Mouse (Mus musculus): ENCODE measurements around the gene Ube2b.

The Ube2b gene

DNA sequence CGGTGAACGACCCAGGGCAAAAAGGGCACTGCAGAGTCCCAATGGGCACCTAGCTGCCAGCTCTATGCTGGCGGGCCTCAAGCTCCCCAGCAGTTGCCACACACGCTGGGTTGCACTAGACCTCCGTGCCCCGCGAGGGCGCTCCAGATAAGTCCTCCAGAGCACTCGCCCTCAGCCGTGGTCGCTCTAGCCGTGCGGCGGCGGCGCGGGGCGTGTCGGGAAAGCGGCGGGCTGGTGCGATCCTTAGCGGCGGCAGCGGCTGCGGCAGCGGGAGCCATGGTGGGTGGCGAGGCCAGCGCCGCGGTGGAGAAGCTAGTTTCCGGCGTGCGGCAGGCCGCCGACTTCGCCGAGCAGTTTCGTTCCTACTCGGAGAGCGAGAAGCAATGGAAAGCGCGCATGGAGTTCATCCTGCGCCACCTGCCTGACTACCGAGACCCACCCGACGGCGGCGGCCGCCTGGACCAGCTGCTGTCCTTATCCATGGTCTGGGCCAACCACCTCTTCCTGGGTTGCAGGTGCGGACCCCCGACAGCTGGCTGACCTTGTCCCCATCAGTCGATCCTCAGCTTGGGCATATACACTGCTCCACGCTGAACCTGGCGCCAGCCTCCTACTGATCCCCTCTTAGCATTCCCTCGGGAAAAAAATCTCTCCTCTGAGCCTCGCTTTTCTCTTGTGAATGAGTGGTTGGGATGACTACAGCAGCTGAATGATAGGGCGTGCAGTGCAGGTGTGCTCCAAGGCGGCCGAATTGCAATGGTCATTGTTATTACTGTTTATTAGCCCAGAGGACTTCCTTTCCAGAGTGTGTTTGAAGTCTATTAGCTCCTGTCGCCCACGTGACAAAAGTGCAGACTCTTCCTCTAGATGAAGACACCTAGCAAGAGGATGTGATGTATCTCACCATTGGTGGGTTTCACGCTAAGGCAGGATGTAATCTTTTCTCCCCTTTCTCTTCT is 32.8 kb downstream of the Ube2b start, which contains the start of gene Cdkn2aipnl:
Gene Cdkn2aipnl, plus strand, starts transcription at position 219 of the 959 bp plus-strand sequence.
- peak; percentile 95 to 99 for DNase-seq (ENCODE audit: low spot score in 2 of 2)

- no peak for DNase-seq (ENCODE audit: low spot score in 2 of 2)
These were observed 33.9 kb downstream of the Ube2b start for GRCm38 (mm10) chr11:51966651-51967050.

GRCm38 (mm10) chr11:51962277-51962676 is 38.3 kb downstream of the Ube2b start:
- no peak for DNase-seq (ENCODE audit: low spot score in 2 of 2)

DNA sequence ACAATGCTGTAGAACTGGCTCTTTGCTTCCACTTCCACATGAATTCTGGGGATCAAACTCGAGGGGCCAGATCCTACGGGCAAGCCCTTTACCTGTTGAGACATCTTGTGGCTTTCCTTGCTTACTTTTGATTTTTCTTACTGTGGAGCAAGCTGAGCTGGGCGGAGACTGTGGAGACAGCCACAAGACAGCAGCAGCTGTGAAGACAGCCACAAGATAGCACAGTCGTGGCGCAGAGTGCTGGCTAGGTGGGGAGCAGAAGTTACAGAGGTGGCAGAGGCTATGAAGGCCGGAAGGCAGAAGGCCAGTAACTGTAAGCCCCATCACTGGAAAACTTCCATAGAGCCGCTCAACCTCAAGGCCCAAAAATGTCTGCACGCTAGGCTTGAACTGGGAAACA is 38.8 kb downstream of the Ube2b start:
- peak; percentile 51 to 66 for DNase-seq (ENCODE audit: low spot score in 2 of 2)

GRCm38 (mm10) chr11:51960967-51961471 is 39.5 kb downstream of the Ube2b start:
- peak in 1 of 2 experiments; percentile 41 for DNase-seq (ENCODE audit: low spot score in 2 of 2)

- DNase-seq (ENCODE audit: low spot score in 2 of 2) = no peak
These were observed 40.5 kb downstream of the Ube2b start for GRCm38 (mm10) chr11:51960061-51960460.

- no peak for DNase-seq (ENCODE audit: low spot score in 2 of 2)
These were observed 41.1 kb downstream of the Ube2b start for GRCm38 (mm10) chr11:51959511-51959910.

DNA sequence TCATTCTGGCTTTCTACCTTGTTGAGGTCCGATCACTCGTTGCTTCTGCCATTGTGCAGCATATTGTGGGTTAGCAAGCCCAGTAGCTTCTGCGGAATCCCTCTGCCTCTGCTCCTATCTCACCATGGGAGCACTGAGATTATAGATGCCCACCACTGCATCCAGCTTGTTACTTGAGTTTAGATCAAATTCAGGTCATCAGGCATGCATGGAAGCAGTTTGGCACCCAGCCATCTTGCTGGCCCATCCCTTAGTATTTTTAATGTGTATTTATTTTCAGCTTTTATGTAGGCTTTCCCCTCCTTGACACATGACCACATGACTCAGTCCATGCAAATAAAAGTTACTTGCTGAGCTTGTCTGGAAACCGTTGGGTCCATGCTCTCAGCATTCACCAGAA is 42.8 kb downstream of the Ube2b start:
- no peak for DNase-seq (ENCODE audit: low spot score in 2 of 2)

DNA sequence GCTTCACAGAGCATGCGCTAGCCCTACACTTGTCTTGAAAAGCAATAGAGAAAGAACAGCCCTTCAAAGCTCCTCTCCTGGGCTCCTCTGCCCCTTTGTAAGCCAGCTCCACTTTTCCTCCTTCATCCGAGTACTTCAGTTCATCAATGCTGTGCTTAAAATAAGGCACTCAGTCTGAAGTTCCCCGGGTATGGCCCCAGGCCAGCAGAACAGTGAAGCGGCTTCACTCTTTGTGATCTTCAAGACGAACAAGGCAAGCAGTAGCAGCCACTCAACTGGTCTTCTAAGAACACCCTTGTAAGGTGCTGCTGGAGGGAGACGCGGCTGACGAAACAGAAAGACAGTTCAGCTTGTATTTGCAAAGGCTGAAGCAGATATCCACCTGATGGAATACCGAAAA is 44.5 kb downstream of the Ube2b start:
- DNase-seq (ENCODE audit: low spot score in 2 of 2) = no peak

- DNase-seq (ENCODE audit: low spot score in 2 of 2) = no peak
These were observed 48.6 kb downstream of the Ube2b start for GRCm38 (mm10) chr11:51951861-51952420.

- DNase-seq (ENCODE audit: low spot score in 2 of 2) = peak; percentile 77 to 80
These were observed 50.6 kb downstream of the Ube2b start for GRCm38 (mm10) chr11:51949919-51950318.

DNA sequence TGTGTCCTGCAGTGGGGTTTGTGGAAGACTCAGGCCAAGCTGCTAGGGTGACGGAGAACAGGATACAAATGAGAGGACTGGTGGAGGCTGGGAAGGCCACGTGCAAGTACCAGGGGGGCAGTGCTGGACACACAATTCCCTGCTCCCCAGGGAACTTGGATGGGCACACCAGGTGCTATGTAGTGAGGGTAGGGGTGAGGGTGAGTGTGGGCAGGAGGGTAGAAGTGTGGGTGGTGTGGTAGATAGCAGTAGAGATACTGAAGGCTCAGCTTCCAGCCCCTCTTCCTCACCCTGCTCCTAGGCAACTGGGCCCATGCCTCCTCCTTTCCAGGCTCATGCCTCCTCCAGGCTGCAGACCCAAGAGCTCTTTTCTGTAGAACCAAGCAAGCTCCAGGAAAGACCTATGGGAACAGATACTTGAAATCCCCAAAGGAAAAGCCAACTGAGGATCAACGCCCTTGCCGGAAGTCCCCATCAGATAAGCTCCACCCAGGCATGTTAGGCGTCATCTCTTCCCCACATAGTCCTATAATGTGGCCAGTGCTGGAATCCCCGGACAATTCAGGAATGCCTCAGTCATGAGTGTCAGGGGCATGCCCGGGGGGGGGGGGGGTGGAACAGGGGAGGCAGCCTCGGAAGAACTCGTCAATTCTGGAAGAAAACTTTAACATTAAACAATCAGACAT is 51.3 kb downstream of the Ube2b start:
- peak in 1 of 2 experiments; percentile 33 for DNase-seq (ENCODE audit: low spot score in 2 of 2)

- no peak for DNase-seq (ENCODE audit: low spot score in 2 of 2)
These were observed 54.4 kb downstream of the Ube2b start for GRCm38 (mm10) chr11:51946144-51946543.

DNA sequence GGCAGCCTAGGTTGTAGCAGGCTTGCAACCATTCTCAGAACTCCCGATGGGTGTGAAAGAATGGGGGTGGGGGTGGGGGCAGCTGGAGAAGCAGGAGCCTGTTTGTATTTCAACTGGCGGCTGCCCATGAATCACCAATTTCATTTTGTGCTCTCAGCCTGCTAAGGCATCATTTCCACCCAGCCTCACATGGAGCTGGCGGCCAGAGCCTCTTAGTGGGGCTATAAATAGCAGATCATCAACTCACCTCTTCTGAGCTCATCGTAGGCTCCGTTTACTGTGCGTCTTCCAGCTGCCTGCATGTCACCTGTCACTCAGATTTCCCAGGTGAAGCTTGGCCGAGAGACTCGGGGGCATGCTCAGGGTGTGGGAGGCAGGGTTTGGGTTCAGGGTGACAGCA is 55.0 kb downstream of the Ube2b start:
- no peak for DNase-seq (ENCODE audit: low spot score in 2 of 2)

DNA sequence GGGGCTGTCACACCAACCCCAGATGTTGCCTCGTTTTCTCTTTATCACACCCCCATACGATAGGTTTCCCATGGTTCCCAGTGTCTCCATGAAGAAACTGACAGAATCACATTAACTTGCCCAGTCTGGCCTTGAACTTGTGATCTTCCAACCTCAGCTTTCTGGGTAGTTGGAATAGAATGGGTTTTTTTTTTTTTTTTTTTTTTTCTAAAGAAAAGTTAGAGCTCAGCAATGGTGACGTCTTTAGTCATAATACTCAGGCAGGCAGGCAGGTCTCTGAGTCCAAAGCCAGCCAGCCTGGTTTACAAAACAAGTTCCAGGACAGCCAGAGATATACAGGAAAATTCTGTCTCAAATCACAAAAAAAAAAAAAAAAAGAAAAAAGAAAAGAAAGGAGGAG is 56.3 kb downstream of the Ube2b start:
- DNase-seq (ENCODE audit: low spot score in 2 of 2) = no peak

GRCm38 (mm10) chr11:51943500-51943841 is 57.1 kb downstream of the Ube2b start:
- DNase-seq (ENCODE audit: low spot score in 2 of 2) = no peak

DNA sequence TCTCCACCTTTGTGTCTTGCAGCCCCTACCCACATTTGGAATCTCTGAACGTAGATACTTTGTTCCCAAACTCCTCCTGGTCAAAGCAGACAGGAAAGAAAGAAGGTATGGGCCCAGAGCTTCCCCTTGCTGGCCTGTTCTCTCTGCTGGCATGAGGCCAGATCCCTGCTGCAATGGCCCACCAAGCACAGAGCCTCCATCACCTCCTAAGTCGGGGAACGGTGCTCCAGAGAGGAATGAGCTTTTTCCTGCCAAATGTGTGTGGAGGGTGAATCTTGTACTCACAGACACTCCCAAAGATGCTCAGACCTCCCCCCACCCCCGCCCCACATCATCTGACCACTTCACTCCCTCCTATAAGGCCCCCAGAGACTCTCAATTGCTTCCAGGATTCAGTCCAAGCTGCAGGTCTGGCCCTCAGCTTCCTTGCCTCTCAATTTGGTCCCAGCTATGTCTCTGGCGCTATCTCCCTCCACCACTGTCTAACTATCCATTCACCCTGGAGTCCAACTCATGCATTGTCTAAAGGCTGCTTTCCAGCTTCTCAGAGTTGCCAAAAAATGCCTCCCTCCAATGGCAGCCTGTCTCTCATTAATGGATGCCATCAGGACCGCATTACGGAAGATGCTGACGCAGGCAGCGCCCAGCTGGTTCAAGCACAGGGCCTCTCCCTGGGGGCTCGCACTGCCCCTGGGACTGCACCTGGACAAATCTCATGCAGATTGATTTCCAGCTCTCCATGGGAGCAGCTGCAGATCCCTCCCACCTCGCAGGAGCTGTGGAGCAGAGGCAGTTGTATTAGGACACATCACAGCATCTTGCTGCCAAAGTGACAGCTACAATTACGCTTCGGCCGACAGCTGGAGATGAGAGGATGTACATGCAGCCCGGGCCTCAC is 57.7 kb downstream of the Ube2b start:
- DNase-seq (ENCODE audit: low spot score in 2 of 2) = no peak

- no peak for DNase-seq (ENCODE audit: low spot score in 2 of 2)
These were observed 60.0 kb downstream of the Ube2b start for GRCm38 (mm10) chr11:51940511-51940955.

- no peak for DNase-seq (ENCODE audit: low spot score in 2 of 2)
These were observed 61.0 kb downstream of the Ube2b start for GRCm38 (mm10) chr11:51939590-51939955.

DNA sequence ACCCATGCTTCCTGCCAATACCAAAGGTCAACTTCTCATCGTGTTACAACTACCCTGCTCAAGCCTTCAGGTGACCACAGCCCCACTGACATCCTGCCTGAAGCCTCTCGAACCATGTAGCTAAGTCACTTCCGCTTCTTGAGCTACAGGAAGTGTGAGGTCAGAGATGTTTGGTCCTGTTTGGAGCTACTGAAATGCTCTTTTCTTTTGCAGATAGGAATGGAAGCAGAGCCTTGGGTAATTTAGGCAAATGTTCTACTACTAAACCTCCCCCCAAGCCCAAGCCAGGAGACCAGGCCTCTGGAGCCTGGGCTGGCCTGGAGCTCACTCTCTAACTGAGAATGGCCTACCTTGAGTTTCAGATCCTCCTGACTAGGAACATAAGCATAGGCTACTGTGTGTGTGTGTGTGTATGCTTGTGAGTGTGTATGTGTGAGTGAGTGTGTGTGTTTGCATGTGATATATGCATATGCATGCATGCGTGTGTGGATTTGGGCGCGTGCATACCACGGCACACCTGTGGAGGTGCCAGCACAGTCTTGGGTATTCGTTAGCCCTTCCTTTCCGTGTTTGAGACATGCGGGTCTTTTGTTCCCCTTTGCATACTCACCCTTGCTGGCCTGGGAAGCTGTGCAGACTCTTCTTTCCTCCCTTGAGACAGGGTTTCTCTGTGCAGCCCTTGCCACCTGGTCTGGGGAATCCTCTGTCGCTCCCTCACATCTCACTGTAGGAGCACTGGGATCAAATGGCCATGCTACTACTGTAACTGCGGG is 61.6 kb downstream of the Ube2b start:
- DNase-seq (ENCODE audit: low spot score in 2 of 2) = peak; percentile 38 to 45
